Mouse (Mus musculus) heart, embryonic 16.5 days (tissue): ENCODE results near the gene Ankdd1b. TPM values are rescaled to one million over a fixed set of nuclear protein-coding genes. Genes with fewer than 3 reads are reported as not detected.

Source experiments
- ATAC-seq: fragments of 200-750 bp; cut with Nextera tagmentation; replicated peaks from 2 replicates; pipeline ENCODE4 v1.8.0; 2017; ENCODE audit warnings: moderate number of reproducible peaks; ENCODE audit not compliant: insufficient read depth, low FRiP score; ENCODE audit errors: extremely low read depth
- H3K27ac ChIP-seq: fragments of 300-500 bp; sonication (generic); 2 replicates; pipeline ENCODE4 v1.5.1; 2014; ENCODE audit warnings: mild to moderate bottlenecking, low read length, control low read depth, moderate library complexity
- H3K27me3 ChIP-seq: fragments of 300-500 bp; sonication (generic); 2 replicates; pipeline ENCODE4 v1.6.1; 2014; ENCODE audit warnings: low read length, mixed read lengths; ENCODE audit not compliant: control insufficient read depth, insufficient read depth
- H3K36me3 ChIP-seq: fragments of 300-500 bp; sonication (generic); 2 replicates; pipeline ENCODE4 v1.6.1; 2014; ENCODE audit not compliant: control insufficient read depth, insufficient read depth
- H3K4me1 ChIP-seq: fragments of 300-500 bp; sonication (generic); 2 replicates; pipeline ENCODE4 v1.6.1; 2014; ENCODE audit warnings: low read length, mixed read lengths; ENCODE audit not compliant: control insufficient read depth, insufficient read depth
- H3K4me2 ChIP-seq: fragments of 300-500 bp; sonication (generic); 2 replicates; pipeline ENCODE4 v1.6.1; 2014; ENCODE audit warnings: low read depth, mild to moderate bottlenecking, control low read depth, low read length
- H3K4me3 ChIP-seq: fragments of 300-500 bp; sonication (generic); 2 replicates; pipeline ENCODE4 v1.5.1; 2014; ENCODE audit warnings: mild to moderate bottlenecking, control low read depth, low read length
- H3K9ac ChIP-seq: fragments of 300-500 bp; sonication (generic); 2 replicates; pipeline ENCODE4 v1.6.1; 2014; ENCODE audit warnings: low read length, control low read depth
- H3K9me3 ChIP-seq: fragments of 300-500 bp; sonication (generic); replicated peaks from 2 replicates; pipeline ENCODE4 v1.6.1; 2016; ENCODE audit warnings: low read length; ENCODE audit not compliant: control insufficient read depth
- WGBS: fragments of 180-500 bp; shearing (Covaris S2); extraction: QIAGEN DNeasy Blood & Tissue Kit; methylation state at CpG from one replicate; pipeline ENCODE4 v1.1.7; 2014; 5-methylcytosine and 5-hydroxymethylcytosine counted together
- polyA plus RNA-seq: library from polyadenylated mRNA; unstranded; fragments of >200 nt; fragmentation: Nextera tagmentation; extraction: Ambion mirVana; gene quantifications from 2 replicates; pipeline ENCODE4 v1.2.1, GENCODE M21; 2015

Ankdd1b gene
- polyA plus RNA-seq, 1 experiment from 2014 or later = 0.95 TPM

- no peaks in the 10 kb centered on the region for H3K9me3 ChIP-seq
- no peaks in the 10 kb centered on the region for H3K4me1 ChIP-seq
- no peak overlapping the region for H3K27ac ChIP-seq
- 54% methylated on average over 5 of the region's 5 CpGs for WGBS
- H3K4me3 ChIP-seq = no peak overlapping the region
- ATAC-seq = no peak
- H3K27me3 ChIP-seq = no peaks in the 10 kb centered on the region
- H3K36me3 ChIP-seq = no peaks in the 10 kb centered on the region
- H3K4me2 ChIP-seq = no peak overlapping the region
- no peak overlapping the region for H3K9ac ChIP-seq
Observed at GRCm38 (mm10) chr13:96465315-96465714, 5.7 kb downstream of the Ankdd1b start.

- H3K4me2 ChIP-seq = no peak overlapping the region
- ATAC-seq = no peak
- H3K36me3 ChIP-seq = no peaks in the 10 kb centered on the region
- WGBS = 64% methylated on average over 1 of the region's 1 CpGs
- no peak overlapping the region for H3K27ac ChIP-seq
- no peak overlapping the region for H3K9ac ChIP-seq
- no peak overlapping the region for H3K4me3 ChIP-seq
- no peaks in the 10 kb centered on the region for H3K27me3 ChIP-seq
- H3K4me1 ChIP-seq = no peaks in the 10 kb centered on the region
- no peaks in the 10 kb centered on the region for H3K9me3 ChIP-seq
Observed at GRCm38 (mm10) chr13:96462644-96463043, 8.4 kb downstream of the Ankdd1b start.

- no peak overlapping the region for H3K4me3 ChIP-seq
- H3K9me3 ChIP-seq = no peaks in the 10 kb centered on the region
- H3K27me3 ChIP-seq = no peaks in the 10 kb centered on the region
- WGBS = 80% methylated on average over 4 of the region's 4 CpGs
- H3K9ac ChIP-seq = no peak overlapping the region
- no peak overlapping the region for H3K27ac ChIP-seq
- H3K4me2 ChIP-seq = no peak overlapping the region
- no peak for ATAC-seq
- H3K36me3 ChIP-seq = no peaks in the 10 kb centered on the region
- no peaks in the 10 kb centered on the region; the same call in 1 of the 2 replicates for H3K4me1 ChIP-seq
Observed at GRCm38 (mm10) chr13:96458606-96459005, 12.4 kb downstream of the Ankdd1b start.

- H3K9me3 ChIP-seq = no peaks in the 10 kb centered on the region
- no peaks in the 10 kb centered on the region for H3K27me3 ChIP-seq
- WGBS = 65% methylated on average over 5 of the region's 5 CpGs
- H3K4me1 ChIP-seq = no peaks in the 10 kb centered on the region; the same call in 1 of the 2 replicates
- H3K9ac ChIP-seq = no peak overlapping the region
- ATAC-seq = no peak; the same call in 1 of the 2 replicates
- H3K27ac ChIP-seq = no peak overlapping the region
- H3K4me2 ChIP-seq = no peak overlapping the region
- H3K36me3 ChIP-seq = no peaks in the 10 kb centered on the region
- H3K4me3 ChIP-seq = no peak overlapping the region
Observed at GRCm38 (mm10) chr13:96458018-96458417, 13.0 kb downstream of the Ankdd1b start.

- no peak for ATAC-seq
Observed at GRCm38 (mm10) chr13:96457566-96457965, 13.4 kb downstream of the Ankdd1b start.

GRCm38 (mm10) chr13:96454288-96454687 lies 16.7 kb downstream of the Ankdd1b start:
- Histone ChIP-seq H3K4me1 (no peaks in the 10 kb centered on the region; the same call in 1 of the 2 replicates), H3K27me3 (no peaks in the 10 kb centered on the region), H3K4me3 (no peak overlapping the region), H3K4me2 (no peak overlapping the region), H3K9ac (no peak overlapping the region), H3K36me3 (no peaks in the 10 kb centered on the region), H3K27ac (no peak overlapping the region), H3K9me3 (no peaks in the 10 kb centered on the region)
- ATAC-seq = no peak
- WGBS = 73% methylated on average over 3 of the region's 3 CpGs

More at GRCm38 (mm10) chr13:96457566-96457965, 13.4 kb downstream of the Ankdd1b start:
- Histone ChIP-seq H3K27me3 (no peaks in the 10 kb centered on the region), H3K9me3 (no peaks in the 10 kb centered on the region), H3K4me1 (no peaks in the 10 kb centered on the region; the same call in 1 of the 2 replicates), H3K27ac (no peak overlapping the region), H3K36me3 (no peaks in the 10 kb centered on the region), H3K4me2 (no peak overlapping the region), H3K9ac (no peak overlapping the region), H3K4me3 (no peak overlapping the region)
- 83% methylated on average over 5 of the region's 5 CpGs for WGBS

GRCm38 (mm10) chr13:96452621-96453020 lies 18.4 kb downstream of the Ankdd1b start:
- Histone ChIP-seq H3K27me3 (no peaks in the 10 kb centered on the region), H3K4me2 (no peak overlapping the region), H3K4me1 (no peaks in the 10 kb centered on the region; the same call in 1 of the 2 replicates), H3K4me3 (no peak overlapping the region), H3K9ac (no peak overlapping the region), H3K27ac (no peak overlapping the region), H3K9me3 (no peaks in the 10 kb centered on the region), H3K36me3 (no peaks in the 10 kb centered on the region)
- 87% methylated on average over 3 of the region's 3 CpGs for WGBS
- no peak for ATAC-seq

- Histone ChIP-seq H3K4me1 (no peaks in the 10 kb centered on the region; the same call in 1 of the 2 replicates), H3K27me3 (no peaks in the 10 kb centered on the region), H3K36me3 (no peaks in the 10 kb centered on the region), H3K4me2 (no peak overlapping the region), H3K9ac (no peak overlapping the region), H3K4me3 (no peak overlapping the region), H3K27ac (no peak overlapping the region), H3K9me3 (no peaks in the 10 kb centered on the region)
- 74% methylated on average over 11 of the region's 11 CpGs for WGBS
- ATAC-seq = no peak
Observed at GRCm38 (mm10) chr13:96451386-96452140, 19.4 kb downstream of the Ankdd1b start.

GRCm38 (mm10) chr13:96450869-96451268 lies 20.1 kb downstream of the Ankdd1b start:
- Histone ChIP-seq H3K27me3 (no peaks in the 10 kb centered on the region), H3K9me3 (no peaks in the 10 kb centered on the region), H3K27ac (no peak overlapping the region), H3K4me1 (no peaks in the 10 kb centered on the region; the same call in 1 of the 2 replicates), H3K4me2 (no peak overlapping the region), H3K4me3 (no peak overlapping the region), H3K9ac (no peak overlapping the region), H3K36me3 (no peaks in the 10 kb centered on the region)
- WGBS = 75% methylated on average over 7 of the region's 7 CpGs
- ATAC-seq = no peak
